Mouse (Mus musculus) neural tube, embryonic 10.5 days (tissue): ENCODE measurements around the gene Arrdc2.
"Not testable (repeated sequence)": the region's sequence is repeated elsewhere in the genome, so short reads cannot be mapped to it uniquely, and the experiment has no call there.

Source experiments
- DNase-seq: peaks from one replicate; pipeline ENCODE4 v3.0.0-alpha.2; 2017; ENCODE audit warnings: low spot score; ENCODE audit errors: extremely low spot score

Gene Arrdc2

DNA sequence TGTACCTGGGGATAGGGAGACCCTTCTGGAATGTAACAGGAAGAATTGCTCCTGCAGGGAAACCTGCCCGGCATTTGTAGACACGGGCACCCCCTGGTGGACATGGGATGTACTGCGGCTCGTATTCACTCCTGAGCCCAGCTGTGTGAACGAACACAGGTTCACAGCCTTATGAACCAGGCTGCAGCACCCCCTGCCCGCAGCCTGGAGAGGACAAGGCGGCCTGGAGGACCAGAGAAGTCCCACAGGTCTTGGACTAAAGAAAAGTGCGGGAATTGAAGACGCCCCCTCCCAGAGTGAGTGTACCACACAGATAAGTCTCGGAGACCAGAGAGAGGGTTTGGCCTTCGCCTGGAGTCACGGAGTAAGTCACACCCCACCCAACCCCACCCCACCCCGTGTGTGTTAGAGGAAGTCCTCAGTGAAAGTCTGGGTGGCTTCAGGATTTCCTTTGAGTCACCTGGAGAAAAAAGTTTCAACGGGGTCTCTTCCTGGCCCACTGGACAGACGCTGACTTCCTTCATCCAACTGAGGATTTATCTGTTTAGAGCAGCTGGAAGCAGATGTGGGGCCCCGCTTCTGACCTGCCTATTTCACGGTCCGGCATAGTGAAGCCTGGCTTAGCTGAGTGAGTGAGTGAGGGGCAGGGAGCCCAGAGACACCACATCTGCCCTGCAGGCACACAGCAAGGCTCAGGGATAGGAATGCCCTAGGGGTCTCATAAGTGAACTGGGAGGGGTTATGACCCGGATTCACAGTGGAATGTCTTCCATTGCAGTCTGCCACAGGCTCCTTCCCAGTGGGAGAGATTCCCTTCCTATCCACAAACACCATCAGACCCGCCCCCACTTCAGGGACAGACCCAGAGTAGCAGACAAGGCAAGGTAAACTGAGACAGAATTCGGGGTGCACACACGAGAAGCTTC lies 1.9 kb upstream of the Arrdc2 start:
- DNase-seq = peak; percentile 96

DNA sequence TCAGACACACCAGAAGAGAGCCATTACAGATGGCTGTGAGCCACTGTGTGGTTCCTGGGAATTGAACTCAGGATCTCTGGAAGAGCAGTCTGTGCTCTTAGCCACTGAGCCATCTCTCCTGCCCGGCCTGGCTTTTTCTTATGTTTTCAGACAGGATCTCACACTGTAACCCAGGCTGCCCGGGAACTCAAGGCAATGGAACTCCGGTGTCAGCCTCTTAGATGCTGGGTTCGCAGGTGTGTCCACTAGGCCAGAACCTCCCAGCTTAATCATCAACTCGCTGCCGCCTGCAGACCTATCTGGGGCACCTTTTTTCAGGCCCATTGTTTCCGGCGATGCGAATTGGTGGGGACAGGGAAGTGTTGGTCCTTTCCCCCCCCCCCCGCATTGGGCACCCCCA lies 1.1 kb upstream of the Arrdc2 start:
- no peak for DNase-seq

DNA sequence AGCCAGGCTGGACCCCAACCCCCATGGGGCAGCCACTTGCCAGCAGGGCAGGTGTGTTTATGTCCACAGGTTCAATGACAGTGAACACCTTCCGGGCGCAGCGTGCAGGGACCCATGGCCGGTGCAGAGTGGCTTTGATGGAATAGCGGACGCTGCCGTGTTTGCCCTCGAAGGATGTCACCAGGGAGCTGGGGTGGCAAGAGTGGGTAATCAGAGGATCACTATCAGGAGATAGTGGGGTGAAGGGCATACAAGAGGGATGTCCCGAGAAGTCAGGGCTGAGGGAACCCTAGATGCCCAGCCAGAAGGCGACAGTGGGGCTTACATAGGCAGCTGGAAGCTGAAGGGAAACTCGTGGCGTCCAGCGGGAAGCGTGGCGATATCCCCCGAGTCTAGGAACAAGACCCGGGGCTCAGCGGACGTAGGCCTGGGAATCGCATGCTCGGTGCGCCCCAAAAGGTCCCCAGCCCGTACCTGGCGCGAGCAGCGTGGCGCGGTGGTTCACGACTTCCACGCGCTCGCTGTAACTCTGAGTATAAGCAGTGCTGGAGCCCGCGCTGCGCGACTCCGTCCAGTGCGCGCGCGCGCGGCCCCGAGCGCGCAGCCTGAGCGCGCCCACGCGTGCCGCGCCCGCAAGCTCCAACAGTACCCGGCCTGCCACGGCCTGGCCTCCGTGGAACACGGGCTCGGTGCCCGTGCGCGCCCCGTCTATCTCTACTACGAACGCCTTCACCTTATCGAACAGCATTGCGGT lies 689 bp downstream of the Arrdc2 start:
- peak; percentile 41 for DNase-seq

DNA sequence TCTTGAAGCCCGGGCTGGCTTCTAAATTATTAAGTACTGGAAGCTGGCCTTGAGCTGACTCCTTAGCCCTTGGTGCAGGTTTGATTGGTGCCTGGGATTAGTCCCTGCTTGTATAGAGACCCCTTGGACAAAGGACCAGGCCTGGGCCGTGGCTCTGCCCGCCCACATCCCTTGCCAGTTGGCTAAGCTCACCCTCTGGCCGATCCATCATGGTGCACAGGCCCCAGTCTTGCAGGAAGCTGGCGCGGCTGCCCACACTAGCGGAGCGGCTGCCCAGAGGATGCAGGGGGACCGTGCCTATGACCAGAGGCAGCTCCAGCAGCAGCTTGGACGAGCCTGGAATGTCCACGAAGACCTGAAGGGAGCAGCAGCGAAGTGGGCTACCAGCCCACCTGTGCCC lies 2.9 kb downstream of the Arrdc2 start:
- DNase-seq = no peak

DNA sequence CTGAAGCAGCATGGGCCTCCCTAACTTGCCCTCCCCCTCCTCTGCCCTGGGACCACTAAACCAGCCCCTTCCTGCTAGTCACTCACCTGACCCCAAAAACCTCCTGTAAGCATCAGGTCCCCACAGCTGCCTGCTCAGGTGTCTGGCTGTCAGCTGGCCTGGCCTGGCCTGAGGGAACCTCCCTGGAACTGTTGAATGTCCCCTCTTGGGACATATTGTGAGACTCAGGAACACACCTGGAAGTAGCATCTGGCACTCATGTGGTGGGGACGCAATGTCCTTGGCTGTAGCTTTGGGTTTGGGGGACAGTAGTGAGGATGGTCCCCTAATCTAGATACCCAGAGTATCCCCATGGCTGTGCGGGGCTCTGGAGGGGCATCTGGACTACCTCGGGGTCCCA lies 5.4 kb downstream of the Arrdc2 start:
- DNase-seq = no peak

DNA sequence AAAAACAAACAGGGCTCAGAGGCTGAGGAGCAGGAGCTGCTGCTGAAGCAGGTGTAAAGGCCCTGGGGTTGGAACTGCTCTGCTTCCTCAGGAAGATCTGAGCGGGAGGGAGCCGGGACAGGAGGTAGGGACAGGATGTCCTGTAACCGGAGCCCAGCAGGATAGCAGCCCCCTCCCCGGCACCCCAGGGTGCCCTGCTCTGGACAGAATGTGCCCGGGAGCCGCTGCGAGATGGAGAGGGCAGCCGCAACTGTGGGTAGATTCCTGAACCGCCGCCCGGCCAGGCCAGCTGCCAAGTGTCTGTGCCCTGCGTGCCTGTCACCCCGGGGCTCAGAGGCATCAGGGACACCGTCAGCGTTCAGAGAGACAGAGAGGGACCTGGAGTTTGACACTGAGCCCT lies 6.0 kb downstream of the Arrdc2 start:
- DNase-seq = no peak

DNA sequence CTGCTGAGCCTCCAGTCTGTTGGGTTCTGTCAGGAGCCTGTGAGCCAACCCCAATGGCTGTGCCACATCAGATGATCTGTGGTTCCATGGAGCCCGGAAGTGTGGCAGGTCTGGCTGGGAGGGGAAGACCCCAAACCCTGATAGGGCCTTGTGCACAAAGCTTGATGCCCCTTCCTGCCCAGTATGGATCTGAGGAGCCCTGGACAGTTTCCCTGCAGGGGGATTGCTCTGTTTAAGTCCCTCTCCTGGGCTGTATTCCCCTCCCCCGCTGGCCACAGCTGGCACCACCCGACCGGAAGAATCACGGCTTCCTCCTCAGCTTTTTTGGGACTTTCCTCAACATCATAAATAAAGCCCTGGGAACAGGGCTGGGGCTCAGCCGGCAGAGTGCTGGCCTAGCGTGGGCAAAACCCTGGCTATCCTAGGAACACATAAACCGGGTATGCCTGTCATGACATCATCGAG lies 6.5 kb downstream of the Arrdc2 start:
- peak; percentile 31 for DNase-seq

DNA sequence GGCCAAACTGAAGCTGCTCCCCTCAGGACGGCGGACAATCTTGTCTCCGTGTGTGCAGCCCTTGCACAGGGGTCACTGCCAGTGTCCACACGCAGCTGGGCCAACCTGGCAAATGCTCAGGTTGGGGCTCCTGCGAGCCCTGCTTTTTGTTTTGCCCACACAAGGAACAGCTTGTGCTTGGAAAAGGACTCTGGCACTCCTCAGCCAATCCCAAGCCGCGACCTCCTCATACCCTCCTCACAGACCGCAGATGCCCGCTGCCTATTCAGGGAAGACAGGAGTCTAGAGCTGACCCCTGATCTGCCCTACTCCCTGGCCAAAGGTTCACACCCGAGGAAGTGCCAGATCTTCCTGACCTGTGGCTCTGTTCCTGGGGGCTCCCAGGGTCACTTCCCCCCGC lies 7.1 kb downstream of the Arrdc2 start:
- no peak for DNase-seq

DNA sequence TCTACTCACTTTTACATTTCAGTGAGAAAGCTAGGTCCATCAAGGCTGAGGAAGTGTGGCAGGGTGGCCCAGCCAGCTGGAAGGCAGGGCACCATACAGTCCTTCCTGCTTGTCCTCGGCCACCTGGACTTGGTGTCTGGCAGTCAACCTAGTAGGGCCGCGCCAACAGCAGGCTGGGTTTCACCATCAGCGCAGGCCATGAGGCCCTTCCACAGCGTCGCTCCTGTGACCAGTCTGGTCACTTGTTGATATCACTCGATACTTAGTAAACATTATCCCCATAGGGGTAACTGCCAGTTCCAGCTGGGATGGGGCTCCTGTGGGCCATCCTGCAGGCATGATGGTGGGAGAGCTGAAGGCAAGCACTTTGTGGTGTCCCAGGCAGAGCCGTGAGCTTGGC lies 8.0 kb downstream of the Arrdc2 start:
- no peak for DNase-seq

DNA sequence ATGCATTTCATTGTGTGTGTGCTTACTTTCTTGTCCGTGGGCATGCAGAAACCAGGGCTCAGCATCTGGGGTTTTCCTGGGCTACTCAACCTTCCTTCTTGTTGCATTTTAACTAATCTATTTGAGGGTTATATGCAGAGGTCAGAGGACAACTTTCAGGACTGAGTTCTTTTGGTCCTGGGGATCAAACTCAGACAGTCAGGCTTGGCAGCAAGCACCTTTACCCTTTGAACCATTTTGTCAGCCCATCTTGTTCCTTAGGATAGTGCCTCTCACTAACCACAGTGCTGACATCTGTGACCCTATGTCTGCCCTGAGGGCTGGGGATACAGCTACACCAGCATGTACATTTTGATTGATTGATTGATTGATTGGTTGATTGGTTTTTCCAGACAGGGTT lies 11.7 kb downstream of the Arrdc2 start:
- no peak for DNase-seq

DNA sequence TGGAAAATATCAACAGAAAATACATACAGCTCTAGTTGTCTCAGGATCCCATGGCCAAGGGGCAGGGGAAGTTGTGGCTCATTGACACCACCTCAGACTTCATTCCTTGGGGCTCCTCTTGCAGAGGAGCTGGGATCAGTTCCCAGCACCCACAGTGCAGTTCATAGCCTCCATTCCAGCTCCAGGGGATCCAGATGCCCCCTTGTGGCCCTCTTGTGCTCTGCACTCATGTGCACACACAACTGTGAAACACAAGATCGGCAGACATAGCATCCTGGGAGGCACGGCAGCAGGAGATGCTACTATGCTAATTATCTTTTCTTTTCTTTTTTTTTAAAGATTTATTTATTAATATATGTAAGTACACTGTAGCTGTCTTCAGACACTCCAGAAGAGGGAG lies 12.5 kb downstream of the Arrdc2 start:
- DNase-seq = no peak

DNA sequence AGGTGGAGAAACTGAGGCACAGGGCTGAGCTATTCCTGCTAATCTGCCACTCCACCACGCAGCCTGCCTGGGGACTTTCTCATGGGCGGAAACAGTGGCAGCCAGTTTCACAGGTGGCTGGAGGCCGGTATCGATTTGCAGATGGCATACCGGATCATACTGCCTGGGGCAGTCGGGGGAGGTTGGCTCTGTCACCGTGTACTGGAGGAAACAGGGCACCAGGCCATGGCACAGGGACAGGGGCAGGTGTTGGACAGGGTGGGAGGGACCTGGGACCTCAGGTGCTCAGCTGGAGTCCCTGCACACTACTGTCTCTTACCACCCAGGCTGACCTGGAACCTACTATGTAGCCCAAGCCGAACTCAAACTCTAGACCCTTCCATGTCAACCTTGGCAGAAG lies 13.7 kb downstream of the Arrdc2 start:
- DNase-seq = no peak

DNA sequence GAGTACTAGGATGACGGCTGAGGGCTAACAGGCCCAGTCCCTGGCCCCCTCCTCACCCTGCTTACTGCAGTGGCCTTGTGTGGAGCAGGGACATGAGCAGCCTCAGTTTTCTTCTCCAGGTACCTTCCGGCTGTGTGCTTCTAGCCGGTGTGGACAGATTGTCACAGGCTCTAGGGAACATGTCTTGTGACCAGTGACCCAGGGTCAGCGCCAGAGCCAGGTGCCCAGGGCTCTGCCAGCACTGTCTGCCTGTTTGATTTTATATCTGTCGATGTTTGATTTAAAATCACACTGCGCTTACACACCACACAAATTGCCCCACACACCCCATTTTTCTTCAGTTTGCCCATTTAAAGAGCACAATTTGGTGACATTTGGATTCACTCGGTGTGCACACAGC lies 15.7 kb downstream of the Arrdc2 start:
- no peak for DNase-seq

DNA sequence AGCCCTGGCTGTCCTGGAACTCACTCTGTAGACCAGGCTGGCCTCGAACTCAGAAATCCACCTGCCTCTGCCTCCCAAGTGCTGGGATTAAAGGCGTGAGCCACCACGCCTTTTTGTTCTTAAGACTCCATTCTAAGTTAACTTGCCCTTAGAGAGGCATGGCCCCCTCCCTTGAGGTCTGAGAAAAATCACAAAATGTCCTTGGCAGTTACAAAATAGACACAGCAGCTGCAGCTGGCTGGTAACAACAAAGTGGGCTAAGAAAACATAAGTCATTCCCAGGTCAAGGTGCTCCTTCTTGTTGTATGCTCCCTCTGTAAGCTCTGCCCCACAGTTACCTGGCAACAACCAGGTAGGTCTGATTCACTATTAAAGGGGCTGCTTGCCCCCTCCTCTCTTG lies 16.9 kb downstream of the Arrdc2 start:
- DNase-seq = not testable (repeated sequence)

DNA sequence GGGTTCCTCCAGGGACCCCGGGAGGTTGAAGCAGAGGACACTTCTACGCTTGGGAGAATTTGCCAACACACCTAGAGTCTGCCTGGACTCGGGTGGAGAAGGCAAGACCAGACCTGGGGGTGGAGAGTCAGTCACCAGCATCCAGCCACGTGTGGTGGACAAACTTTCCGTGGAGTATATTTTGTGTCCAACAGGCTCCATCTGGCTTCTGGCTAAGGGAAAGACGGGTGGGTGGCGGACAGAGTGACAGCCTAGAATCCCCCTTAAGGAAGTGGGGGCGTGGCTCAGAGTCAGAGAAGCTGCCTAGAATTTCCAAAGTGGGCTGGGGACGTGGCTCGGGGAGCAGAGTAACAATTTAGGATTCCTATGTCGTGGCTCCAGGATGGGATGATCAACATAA lies 17.5 kb downstream of the Arrdc2 start:
- no peak for DNase-seq

DNA sequence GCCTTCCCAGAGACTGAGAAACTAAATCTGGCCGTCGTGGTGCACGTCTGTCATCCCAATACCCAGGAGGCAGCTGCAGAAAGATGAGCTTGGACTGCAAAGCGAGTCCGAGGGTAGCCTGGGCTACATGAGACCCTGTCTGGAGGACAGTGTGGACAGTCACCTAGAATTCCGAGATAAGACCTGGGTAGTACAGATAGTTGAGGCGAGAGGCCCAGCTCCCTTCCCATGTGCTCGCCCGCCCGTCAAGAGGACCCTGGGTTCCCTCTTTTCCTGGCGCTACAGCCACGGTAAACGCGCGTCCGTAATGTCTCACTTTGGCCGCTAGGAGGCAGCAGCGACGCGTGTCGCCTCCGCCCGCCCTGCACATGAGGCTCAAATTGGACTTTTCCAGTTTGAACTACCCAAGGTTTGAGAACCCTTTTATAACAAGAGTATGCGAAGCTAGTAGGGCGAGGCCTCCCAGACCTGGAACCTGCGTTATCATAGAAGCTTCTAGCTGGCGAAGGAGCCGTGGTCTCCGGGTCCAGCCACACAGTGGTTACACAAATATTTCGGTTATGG lies 18.0 kb downstream of the Arrdc2 start:
- DNase-seq = peak; percentile 80

DNA sequence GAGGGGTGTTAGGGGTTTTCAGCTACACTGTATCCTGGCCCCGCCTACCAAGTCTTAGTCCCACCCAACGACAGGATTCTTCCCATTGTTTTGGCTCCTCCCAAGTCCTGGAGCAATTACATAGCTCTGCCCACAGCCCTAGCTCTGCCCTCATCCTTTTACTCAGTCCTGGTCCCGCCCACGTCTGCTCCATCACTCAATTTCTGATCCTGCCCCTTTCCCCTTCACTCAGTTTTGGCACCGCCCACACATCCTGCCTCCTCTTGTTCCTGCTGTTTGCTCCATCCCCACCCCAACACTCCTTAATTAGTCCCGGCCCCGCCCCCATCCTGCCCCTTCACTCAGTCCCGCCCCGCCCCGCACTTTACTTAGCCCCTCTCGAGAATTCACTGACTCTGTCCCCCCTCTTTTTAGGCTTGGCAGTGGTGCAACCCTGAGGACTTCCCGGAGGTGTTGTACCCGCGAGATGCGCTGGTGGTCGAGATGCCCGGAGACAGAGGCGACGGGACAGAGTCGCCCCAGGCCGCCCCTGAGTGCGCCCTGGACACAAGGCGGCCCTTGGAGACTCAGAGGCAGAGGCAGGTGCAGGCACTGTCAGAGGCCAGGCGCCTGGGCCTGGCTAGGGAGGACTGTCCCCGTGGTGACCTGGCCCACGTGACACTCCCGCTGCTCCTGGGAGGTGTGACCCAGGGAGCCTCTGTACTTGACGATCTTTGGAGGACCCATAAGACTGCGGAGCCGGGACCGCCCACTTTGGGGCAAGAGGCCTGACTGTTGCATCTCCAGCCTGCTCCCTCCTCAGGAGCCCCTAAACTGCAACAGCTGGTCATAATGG lies 19.2 kb downstream of the Arrdc2 start:
- DNase-seq = peak; percentile 63

DNA sequence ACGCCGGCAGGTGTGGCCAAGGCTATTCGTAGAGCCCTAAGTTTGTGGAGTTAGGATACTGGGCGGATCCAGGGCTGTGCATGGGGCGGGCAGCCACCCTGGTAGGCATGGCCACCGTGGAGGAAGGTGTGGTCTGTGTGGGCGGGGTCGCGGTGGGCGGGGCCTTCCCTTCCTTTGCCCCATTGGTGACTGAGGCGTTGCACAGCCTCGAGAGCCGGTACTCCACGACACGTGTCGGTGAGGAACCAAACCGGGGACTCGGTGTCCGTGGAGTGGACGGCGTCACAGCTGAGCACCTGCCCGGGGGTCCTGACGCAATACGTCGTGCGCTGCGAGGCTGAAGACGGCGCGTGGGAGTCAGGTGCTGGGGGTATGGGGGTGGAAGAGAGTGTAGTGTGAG lies 22.8 kb downstream of the Arrdc2 start:
- DNase-seq = no peak

DNA sequence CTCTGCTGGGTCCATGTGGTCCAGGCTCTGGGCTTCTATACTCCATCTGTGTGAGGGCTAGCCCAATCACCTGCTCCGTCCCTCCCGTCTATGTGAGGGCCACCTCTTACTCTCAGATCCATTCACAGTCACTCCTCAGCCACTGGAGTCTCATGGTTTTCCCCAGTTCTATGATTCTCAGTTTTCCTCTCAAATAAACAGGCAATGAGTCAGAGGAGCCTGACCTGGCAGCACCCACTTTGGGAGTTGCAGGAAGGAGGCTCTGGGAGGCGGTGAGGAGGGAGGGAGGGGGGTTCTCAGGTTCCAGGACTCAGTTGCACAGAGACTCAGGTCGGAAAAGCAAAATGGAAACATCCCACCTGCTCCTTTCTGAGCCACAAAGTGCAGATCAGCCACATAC lies 26.6 kb downstream of the Arrdc2 start:
- DNase-seq = no peak

DNA sequence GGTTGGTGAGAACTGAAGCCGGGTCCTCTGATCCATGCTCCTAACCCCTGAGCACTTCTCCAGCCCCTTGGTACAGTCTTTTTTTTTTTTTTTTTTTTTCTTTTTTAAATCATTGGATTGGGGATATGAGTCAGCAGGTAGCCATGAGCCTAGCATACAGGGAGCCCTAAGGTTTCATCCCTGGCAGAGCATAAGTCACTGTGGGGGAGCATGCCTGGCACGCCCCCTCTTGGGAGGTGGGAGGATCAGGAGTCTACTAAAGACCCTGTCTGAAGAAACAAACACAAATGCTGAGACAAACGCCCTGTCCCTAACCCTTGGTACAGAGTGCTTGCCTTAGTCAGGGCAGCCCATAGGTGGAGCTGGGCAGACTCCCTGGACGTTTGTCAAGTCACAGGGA lies 27.5 kb downstream of the Arrdc2 start:
- no peak for DNase-seq

DNA sequence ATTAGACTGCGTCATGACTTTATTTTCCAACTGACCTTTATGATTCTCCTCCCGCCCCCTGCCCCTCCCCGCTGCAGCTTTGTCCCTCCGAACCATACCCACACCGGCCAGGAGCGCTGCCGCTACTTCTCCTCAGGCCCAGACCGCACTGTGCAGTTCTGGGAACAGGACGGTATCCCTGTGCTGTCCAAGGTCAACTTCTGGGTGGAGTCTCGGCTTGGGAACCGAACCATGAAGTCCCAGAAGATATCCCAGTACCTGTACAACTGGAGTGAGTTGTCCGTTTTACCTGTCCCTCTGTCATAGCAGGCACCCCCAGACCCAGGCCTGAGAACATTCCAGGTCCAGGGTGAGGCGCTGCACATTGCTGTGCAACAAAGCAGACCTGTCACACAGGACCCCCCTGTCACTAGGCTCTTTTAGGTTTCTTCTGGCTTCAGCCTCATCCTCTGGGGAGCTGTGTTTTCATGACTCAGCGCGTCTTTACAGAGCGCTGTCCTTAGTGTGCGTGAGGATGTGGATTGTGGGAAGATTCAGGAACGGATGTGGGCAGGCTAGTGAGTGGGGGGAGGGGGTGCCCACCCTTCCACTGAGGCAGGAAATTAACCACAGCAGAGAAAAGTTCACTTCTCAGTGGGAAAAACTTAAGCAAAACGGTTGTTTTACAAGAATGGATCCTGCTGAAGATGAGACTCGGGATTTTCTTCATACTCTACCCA lies 28.4 kb downstream of the Arrdc2 start:
- no peak for DNase-seq
